Mouse (Mus musculus) skeletal muscle tissue, adult 2 months (tissue): Measurements from ENCODE around the gene Pitpnm3.

Source experiments
- DNase-seq: peaks from one replicate; pipeline ENCODE4 v3.0.0-alpha.2; 2012; ENCODE audit warnings: low read depth, low spot score

Gene Pitpnm3

GRCm38 (mm10) chr11:72050895-72051858 lies 84.4 kb downstream of the Pitpnm3 start:
- no peak for DNase-seq

- DNase-seq, result no peak
These were observed 85.2 kb downstream of the Pitpnm3 start for GRCm38 (mm10) chr11:72050168-72050894.

- no peak for DNase-seq
These were observed 86.3 kb downstream of the Pitpnm3 start for GRCm38 (mm10) chr11:72049171-72049759.

GRCm38 (mm10) chr11:72048730-72049129 lies 86.8 kb downstream of the Pitpnm3 start:
- no peak for DNase-seq

GRCm38 (mm10) chr11:72044231-72044630 lies 91.3 kb downstream of the Pitpnm3 start:
- no peak for DNase-seq

GRCm38 (mm10) chr11:72042631-72043030 lies 92.9 kb downstream of the Pitpnm3 start:
- no peak for DNase-seq

GRCm38 (mm10) chr11:72041768-72042607 lies 93.6 kb downstream of the Pitpnm3 start, which contains the start of gene Pimreg:
TSS of gene Pimreg (plus strand) at chr11:72042032.
- peak; percentile 44 for DNase-seq

GRCm38 (mm10) chr11:72041290-72041767 lies 94.2 kb downstream of the Pitpnm3 start:
- no peak for DNase-seq

- DNase-seq, result no peak
These were observed 95.8 kb downstream of the Pitpnm3 start for GRCm38 (mm10) chr11:72039599-72040386.

- peak; percentile 32 for DNase-seq
These were observed 97.6 kb downstream of the Pitpnm3 start for GRCm38 (mm10) chr11:72037996-72038395.

- DNase-seq, result no peak
These were observed 98.2 kb downstream of the Pitpnm3 start, which contains the start of gene Aipl1 for GRCm38 (mm10) chr11:72037409-72037808. TSS of gene Aipl1 (minus strand) at chr11:72037509.

- DNase-seq, result no peak
These were observed 103.0 kb downstream of the Pitpnm3 start for GRCm38 (mm10) chr11:72032589-72032988.

- DNase-seq, result no peak
These were observed 103.5 kb downstream of the Pitpnm3 start for GRCm38 (mm10) chr11:72032091-72032490.

GRCm38 (mm10) chr11:72031353-72031752 lies 104.2 kb downstream of the Pitpnm3 start:
- DNase-seq, result no peak

- no peak for DNase-seq
These were observed 106.4 kb downstream of the Pitpnm3 start for GRCm38 (mm10) chr11:72029143-72029542.

GRCm38 (mm10) chr11:72027836-72028235 lies 107.7 kb downstream of the Pitpnm3 start:
- no peak for DNase-seq

GRCm38 (mm10) chr11:72026516-72026915 lies 109.1 kb downstream of the Pitpnm3 start:
- no peak for DNase-seq

GRCm38 (mm10) chr11:72025843-72026242 lies 109.7 kb downstream of the Pitpnm3 start:
- DNase-seq, result no peak

- DNase-seq, result peak; percentile 54
These were observed 111.3 kb downstream of the Pitpnm3 start for GRCm38 (mm10) chr11:72024193-72024781.

- no peak for DNase-seq
These were observed 112.0 kb downstream of the Pitpnm3 start for GRCm38 (mm10) chr11:72023581-72023980.
